Mouse (Mus musculus): Measurements from ENCODE around the gene Tead3. TPM values are rescaled to one million over a fixed set of nuclear protein-coding genes. Genes with fewer than 3 reads are reported as not detected.

Gene Tead3
- polyA plus RNA-seq, 1 experiment: 58.5 TPM

DNA sequence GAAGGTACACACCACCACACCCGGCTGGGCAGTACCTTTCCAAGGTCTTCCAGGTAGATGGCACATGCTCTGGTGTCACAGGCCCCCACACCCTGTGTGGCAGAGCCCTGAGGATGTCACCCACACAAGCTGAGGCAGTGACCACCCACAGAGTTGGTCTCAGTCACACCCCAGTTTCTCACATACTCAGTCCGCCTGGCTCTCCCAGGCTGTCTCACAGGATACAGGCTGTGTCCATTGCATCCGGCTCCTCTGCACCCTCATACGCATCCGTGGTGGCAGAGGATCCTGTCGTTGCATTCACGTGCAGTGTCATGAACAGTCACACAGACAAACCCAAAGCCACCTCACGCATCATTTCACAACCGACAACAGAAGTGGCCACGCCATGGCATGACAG lies 3.3 kb downstream of the Tead3 start:
- no peak overlapping the region; the same call in 1 of the 2 replicates for H3K27ac ChIP-seq (ENCODE audit: insufficient read depth, low read length)
- peaks cover 27% of the 10 kb centered on the region for H3K4me1 ChIP-seq (ENCODE audit: control insufficient read depth, insufficient read depth, low read length)
- H3K4me3 ChIP-seq (ENCODE audit: insufficient read depth, low read length): no peak overlapping the region
- no peak for TF ChIP-seq POLR2A (IDR thresholded peaks at IDR 0.05; ENCODE audit: low read depth, low read length)
- TF ChIP-seq CTCF (IDR thresholded peaks at IDR 0.05; ENCODE audit: borderline replicate concordance, insufficient read depth, low read length): no peak

DNA sequence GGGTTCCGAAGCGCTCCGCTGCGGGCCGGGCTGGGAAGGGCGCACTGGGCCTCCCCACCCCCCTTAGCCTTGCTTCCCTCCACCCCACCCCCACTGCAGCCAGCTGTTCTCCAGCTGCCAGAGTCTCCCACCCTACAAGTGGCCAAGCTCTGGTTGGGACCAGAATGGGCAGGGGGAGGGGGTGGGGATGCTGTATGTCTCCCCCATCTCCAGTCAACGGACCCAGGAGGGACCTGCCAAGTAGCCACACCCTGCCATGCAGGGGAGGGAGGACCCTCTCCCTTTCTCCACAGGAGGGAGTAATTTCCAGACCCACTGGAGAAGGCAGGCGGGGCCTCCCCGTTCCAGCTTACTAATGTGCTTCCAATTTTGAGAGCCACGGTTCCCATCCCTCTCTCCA lies 4.7 kb downstream of the Tead3 start:
- TF ChIP-seq CTCF (IDR thresholded peaks at IDR 0.05; ENCODE audit: borderline replicate concordance, insufficient read depth, low read length): no peak
- TF ChIP-seq POLR2A (IDR thresholded peaks at IDR 0.05; ENCODE audit: low read depth, low read length): peak; percentile 33; the same call in 1 of the 2 replicates
- Histone ChIP-seq H3K4me1 (ENCODE audit: control insufficient read depth, insufficient read depth, low read length) (peaks cover 32% of the 10 kb centered on the region), H3K27ac (ENCODE audit: insufficient read depth, low read length) (peak overlapping the region; percentile 96), H3K4me3 (ENCODE audit: insufficient read depth, low read length) (no peak overlapping the region)

DNA sequence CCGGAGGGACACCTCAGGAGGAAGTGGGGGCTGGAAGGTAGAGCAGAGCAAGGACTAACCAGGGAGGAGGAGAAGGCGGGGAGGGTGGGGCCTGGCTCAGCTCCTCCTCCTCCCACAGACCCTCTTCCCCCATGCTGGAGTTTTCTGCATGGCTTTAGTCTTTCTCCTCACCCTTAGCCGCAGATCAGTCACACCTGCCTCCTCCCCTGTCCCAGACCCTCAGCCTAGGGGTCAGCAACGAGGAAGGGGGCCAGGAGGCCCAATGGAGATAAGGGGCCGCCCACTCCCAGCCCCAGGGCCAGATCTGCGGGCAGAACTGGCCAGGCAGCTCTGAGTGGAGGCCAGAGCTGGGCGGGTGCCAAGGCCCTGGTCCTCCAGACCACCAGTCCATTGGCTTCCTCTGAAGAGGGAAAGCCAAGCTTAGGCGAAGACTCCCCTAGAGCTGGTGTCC lies 5.3 kb downstream of the Tead3 start:
- no peak overlapping the region for H3K4me3 ChIP-seq (ENCODE audit: insufficient read depth, low read length)
- H3K27ac ChIP-seq (ENCODE audit: insufficient read depth, low read length): peak overlapping the region; percentile 96
- peaks cover 32% of the 10 kb centered on the region for H3K4me1 ChIP-seq (ENCODE audit: control insufficient read depth, insufficient read depth, low read length)
- TF ChIP-seq CTCF (IDR thresholded peaks at IDR 0.05; ENCODE audit: borderline replicate concordance, insufficient read depth, low read length): no peak
- peak; percentile 53 for TF ChIP-seq POLR2A (IDR thresholded peaks at IDR 0.05; ENCODE audit: low read depth, low read length)

DNA sequence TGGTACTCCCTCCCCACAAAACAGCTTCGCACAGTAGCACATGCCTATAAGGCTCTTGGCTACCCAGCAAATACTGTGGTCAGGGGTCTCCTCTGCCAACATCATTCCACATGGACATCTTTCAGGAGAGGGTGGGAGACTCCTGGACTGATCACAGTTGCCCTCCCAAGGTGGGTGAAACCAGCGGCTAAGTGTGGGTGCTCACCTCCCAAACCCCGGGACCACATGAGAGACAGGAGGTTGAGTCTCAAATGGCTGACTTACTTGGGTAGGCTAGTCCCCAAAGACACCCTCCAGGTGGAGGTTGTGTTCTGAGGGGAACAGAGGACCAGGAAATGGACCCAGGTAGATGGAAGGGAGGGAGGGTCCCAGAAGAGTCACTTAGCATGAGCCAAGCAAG lies 5.9 kb downstream of the Tead3 start:
- TF ChIP-seq POLR2A (IDR thresholded peaks at IDR 0.05; ENCODE audit: low read depth, low read length) (no peak; the same call in 1 of the 2 replicates), CTCF (IDR thresholded peaks at IDR 0.05; ENCODE audit: borderline replicate concordance, insufficient read depth, low read length) (no peak)
- H3K4me1 ChIP-seq (ENCODE audit: control insufficient read depth, insufficient read depth, low read length): peaks cover 32% of the 10 kb centered on the region
- H3K4me3 ChIP-seq (ENCODE audit: insufficient read depth, low read length): no peak overlapping the region
- peak overlapping the region; percentile 96 for H3K27ac ChIP-seq (ENCODE audit: insufficient read depth, low read length)

DNA sequence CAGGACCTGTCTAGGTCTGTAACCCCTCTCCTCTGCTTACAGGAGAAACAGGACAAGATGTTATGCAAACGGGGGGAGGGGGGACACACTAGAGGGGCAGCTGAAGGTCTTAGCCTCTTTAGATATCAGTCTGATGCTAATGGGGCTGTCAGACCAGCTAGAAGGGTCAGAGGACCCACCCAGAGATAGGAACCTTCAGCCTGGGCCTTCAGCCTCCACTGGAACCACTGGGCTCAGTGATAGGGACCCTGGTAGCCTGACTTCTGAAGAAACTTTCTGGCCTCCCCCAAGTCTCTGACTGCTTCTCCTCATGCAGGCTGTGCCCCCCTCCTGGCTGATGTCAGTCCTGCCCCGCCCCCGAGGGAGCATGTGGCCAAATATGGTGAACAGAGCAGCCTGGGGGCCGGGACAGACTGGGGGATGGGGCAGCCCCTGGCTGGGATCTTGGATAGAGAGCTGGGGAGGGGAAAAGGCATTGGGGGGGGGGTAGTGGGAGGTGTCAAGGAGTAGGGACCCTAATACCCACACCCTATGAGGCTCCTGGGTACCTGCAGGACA lies 6.5 kb downstream of the Tead3 start:
- peaks cover 32% of the 10 kb centered on the region for H3K4me1 ChIP-seq (ENCODE audit: control insufficient read depth, insufficient read depth, low read length)
- H3K4me3 ChIP-seq (ENCODE audit: insufficient read depth, low read length): no peak overlapping the region
- TF ChIP-seq CTCF (IDR thresholded peaks at IDR 0.05; ENCODE audit: borderline replicate concordance, insufficient read depth, low read length) (no peak), POLR2A (IDR thresholded peaks at IDR 0.05; ENCODE audit: low read depth, low read length) (peak; percentile 56)
- H3K27ac ChIP-seq (ENCODE audit: insufficient read depth, low read length): peak overlapping the region; percentile 96

DNA sequence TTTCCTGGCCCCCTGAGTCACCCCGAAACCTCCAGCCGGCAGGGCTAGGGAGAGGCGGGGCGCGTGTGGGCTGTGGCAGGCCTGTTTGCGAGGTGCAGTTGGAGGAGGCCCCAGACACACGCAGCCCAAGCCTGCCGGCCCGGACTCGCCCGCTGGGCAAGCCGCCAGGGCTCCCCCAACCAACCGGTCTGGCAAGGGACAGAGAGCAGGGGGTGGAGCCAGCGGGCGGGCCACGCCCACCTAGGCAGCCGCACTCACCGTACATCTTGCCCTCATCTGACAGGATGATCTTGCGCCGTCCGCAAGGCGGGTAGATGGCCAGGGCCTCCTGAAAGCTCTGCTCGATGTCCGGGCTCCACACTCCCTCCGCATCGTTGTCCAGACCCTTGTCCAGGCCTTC lies 9.5 kb downstream of the Tead3 start:
- Histone ChIP-seq H3K27ac (ENCODE audit: insufficient read depth, low read length) (peak overlapping the region; percentile 91), H3K4me1 (ENCODE audit: control insufficient read depth, insufficient read depth, low read length) (peaks cover 16% of the 10 kb centered on the region), H3K4me3 (ENCODE audit: insufficient read depth, low read length) (no peak overlapping the region)
- TF ChIP-seq CTCF (IDR thresholded peaks at IDR 0.05; ENCODE audit: borderline replicate concordance, insufficient read depth, low read length) (no peak), POLR2A (IDR thresholded peaks at IDR 0.05; ENCODE audit: low read depth, low read length) (peak; percentile 70)

DNA sequence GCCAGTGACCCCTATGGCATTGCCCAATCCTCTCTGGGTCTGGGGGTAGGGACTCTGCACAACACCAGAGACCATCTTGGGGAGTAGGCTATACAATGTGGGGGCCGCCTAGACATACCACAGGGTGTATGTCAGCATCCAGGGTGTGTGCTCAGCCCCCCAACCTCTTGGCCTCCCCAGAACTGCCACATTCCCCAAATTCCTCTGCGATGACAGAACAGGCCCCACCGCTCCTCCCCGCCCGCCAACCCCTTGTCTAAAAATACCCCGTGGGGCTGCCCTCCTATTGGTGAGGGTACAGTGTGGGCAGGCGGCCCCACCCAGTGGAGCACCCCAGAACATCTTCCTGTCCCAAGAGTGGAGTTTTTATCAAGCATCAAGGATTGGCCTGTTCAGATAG lies 10.0 kb downstream of the Tead3 start:
- Histone ChIP-seq H3K4me3 (ENCODE audit: insufficient read depth, low read length) (no peak overlapping the region), H3K4me1 (ENCODE audit: control insufficient read depth, insufficient read depth, low read length) (peaks cover 16% of the 10 kb centered on the region), H3K27ac (ENCODE audit: insufficient read depth, low read length) (peak overlapping the region; percentile 91)
- no peak for TF ChIP-seq CTCF (IDR thresholded peaks at IDR 0.05; ENCODE audit: borderline replicate concordance, insufficient read depth, low read length)
- TF ChIP-seq POLR2A (IDR thresholded peaks at IDR 0.05; ENCODE audit: low read depth, low read length): no peak

DNA sequence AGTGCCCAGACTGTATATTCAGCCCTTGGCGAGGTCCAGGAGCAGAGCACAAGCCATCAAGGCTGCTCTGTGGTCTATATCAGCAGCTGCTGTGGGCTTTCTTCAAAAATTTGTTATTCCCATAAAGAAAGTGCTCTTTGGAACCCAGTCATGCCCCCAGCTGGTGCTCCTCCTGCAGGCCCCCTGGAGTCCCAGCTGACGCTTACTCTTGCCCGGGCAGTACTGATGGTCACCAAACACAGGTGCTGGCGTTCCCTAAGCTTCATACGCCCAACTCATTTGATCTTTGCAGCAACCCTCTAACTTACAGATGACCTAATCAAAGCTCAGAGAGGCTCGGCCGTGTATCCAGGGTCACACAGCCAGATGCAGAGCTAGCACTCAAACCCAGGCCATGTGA lies 13.1 kb downstream of the Tead3 start:
- Histone ChIP-seq H3K27ac (ENCODE audit: insufficient read depth, low read length) (no peak overlapping the region), H3K4me1 (ENCODE audit: control insufficient read depth, insufficient read depth, low read length) (peaks cover 4% of the 10 kb centered on the region; the same call in 1 of the 2 replicates), H3K4me3 (ENCODE audit: insufficient read depth, low read length) (no peak overlapping the region)
- TF ChIP-seq CTCF (IDR thresholded peaks at IDR 0.05; ENCODE audit: borderline replicate concordance, insufficient read depth, low read length) (no peak), POLR2A (IDR thresholded peaks at IDR 0.05; ENCODE audit: low read depth, low read length) (no peak)

DNA sequence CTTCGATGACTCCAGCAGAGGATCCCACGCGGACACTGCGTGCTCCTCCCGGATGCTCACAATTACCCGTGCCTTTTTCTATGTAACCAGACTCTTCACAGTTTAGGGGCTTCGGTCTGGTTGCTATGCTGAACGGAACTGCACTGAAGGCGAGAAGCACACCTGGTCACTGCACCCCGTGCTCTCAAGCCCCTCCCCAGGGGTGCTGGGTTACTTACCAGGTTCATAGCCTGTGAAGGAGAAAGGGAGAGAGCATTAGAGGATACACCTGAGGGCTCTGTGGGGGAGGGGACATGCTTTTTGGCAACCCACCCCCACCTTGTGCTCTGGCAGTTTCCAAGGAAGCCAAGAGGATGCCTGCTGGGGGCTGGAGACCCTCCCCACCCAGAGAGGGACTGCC lies 15.3 kb downstream of the Tead3 start:
- H3K4me3 ChIP-seq (ENCODE audit: insufficient read depth, low read length): no peak overlapping the region
- no peaks in the 10 kb centered on the region for H3K4me1 ChIP-seq (ENCODE audit: control insufficient read depth, insufficient read depth, low read length)
- no peak overlapping the region for H3K27ac ChIP-seq (ENCODE audit: insufficient read depth, low read length)

DNA sequence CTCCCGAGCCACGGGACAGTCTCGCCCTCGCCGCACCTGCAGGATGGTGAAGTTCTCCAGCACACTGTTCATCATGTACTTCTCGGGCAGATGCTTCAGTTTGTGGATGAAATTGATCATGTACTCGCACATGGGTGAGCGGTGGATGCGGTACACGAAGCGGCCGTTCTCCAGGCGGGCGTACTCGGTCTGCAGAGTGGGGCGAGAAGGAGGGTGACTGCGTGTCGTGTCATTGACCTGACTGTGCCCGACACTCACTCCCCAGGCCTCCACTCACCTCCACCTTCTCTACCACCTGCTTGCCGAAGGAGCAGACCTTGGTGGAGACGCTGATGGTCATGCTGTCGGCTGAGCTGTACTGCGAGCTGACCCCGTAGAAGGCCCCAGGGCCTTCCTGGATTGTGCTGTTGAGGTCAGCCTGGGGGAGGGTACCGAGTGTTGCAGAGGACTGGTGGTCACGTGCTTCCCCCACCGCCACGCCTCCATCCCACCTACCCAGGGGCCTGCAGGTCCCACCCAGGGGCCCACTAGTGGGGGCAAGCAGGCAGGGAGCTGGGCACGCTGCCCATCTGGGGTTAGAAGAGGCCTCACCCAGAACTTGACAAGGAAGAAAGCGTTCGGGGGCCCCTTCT lies 17.6 kb downstream of the Tead3 start:
- no peak for TF ChIP-seq POLR2A (IDR thresholded peaks at IDR 0.05; ENCODE audit: low read depth, low read length)
- no peak for TF ChIP-seq CTCF (IDR thresholded peaks at IDR 0.05; ENCODE audit: borderline replicate concordance, insufficient read depth, low read length)
- Histone ChIP-seq H3K4me1 (ENCODE audit: control insufficient read depth, insufficient read depth, low read length) (no peaks in the 10 kb centered on the region), H3K4me3 (ENCODE audit: insufficient read depth, low read length) (no peak overlapping the region), H3K27ac (ENCODE audit: insufficient read depth, low read length) (no peak overlapping the region)

More for the DNA sequence above, 15.3 kb downstream of the Tead3 start:
- TF ChIP-seq CTCF (IDR thresholded peaks at IDR 0.05; ENCODE audit: borderline replicate concordance, insufficient read depth, low read length) (no peak), POLR2A (IDR thresholded peaks at IDR 0.05; ENCODE audit: low read depth, low read length) (no peak)

Measured in embryonic fibroblast, embryonic 13.5 days (primary cell).